Mouse (Mus musculus): ENCODE results near the gene Lhfpl1.
"Not testable (repeated sequence)": the region's sequence is repeated elsewhere in the genome, so short reads cannot be mapped to it uniquely, and the experiment has no call there.

Gene Lhfpl1

GRCm38 (mm10) chrX:145348377-145349203, at the start of gene Lhfpl1:
Gene Lhfpl1 (minus strand): TSS chrX:145349089.
- no peak for DNase-seq (ENCODE audit: low read depth)

- DNase-seq (ENCODE audit: low read depth) = no peak
These were observed 22.9 kb upstream of the Lhfpl1 start for GRCm38 (mm10) chrX:145371839-145372238.

GRCm38 (mm10) chrX:145362527-145362926, 13.6 kb upstream of the Lhfpl1 start:
- DNase-seq (ENCODE audit: low read depth) = no peak

- DNase-seq (ENCODE audit: low read depth) = no peak
These were observed 6.5 kb downstream of the Lhfpl1 start for GRCm38 (mm10) chrX:145342402-145342801.

- DNase-seq (ENCODE audit: low read depth) = no peak
These were observed 12.7 kb downstream of the Lhfpl1 start for GRCm38 (mm10) chrX:145336141-145336540.

- DNase-seq (ENCODE audit: low read depth) = no peak
These were observed 40.3 kb downstream of the Lhfpl1 start for GRCm38 (mm10) chrX:145308555-145308954.

- DNase-seq (ENCODE audit: low read depth) = peak; percentile 23
These were observed 41.7 kb downstream of the Lhfpl1 start for GRCm38 (mm10) chrX:145307174-145307573.

- DNase-seq (ENCODE audit: low read depth) = not testable (repeated sequence)
These were observed 48.7 kb downstream of the Lhfpl1 start for GRCm38 (mm10) chrX:145300232-145300631.

GRCm38 (mm10) chrX:145272209-145272608, 76.7 kb downstream of the Lhfpl1 start:
- DNase-seq (ENCODE audit: low read depth) = no peak

GRCm38 (mm10) chrX:145271768-145272167, 77.1 kb downstream of the Lhfpl1 start:
- no peak for DNase-seq (ENCODE audit: low read depth)

- DNase-seq (ENCODE audit: low read depth) = no peak
These were observed 87.1 kb downstream of the Lhfpl1 start for GRCm38 (mm10) chrX:145261803-145262202.
